Mouse (Mus musculus) stomach, embryonic 14.5 days (tissue): ENCODE measurements around the gene Cd81. TPM values are rescaled to one million over a fixed set of nuclear protein-coding genes. Genes with fewer than 3 reads are reported as not detected.

Source experiments
- ATAC-seq: fragments of 200-750 bp; cut with Nextera tagmentation; 2 replicates; pipeline ENCODE4 v1.8.0; 2017; ENCODE audit warnings: low read depth, moderate TSS enrichment; ENCODE audit not compliant: insufficient number of reproducible peaks, insufficient read depth, low FRiP score
- H3K27ac ChIP-seq: fragments of 300-500 bp; sonication (generic); 2 replicates; pipeline ENCODE4 v1.5.1; 2014; ENCODE audit warnings: mild to moderate bottlenecking, low read length, moderate library complexity, mixed read lengths
- H3K27me3 ChIP-seq: fragments of 300-500 bp; sonication (generic); 2 replicates; pipeline ENCODE4 v1.6.1; 2014; ENCODE audit warnings: low read length, control low read depth, mixed read lengths; ENCODE audit not compliant: control insufficient read depth, insufficient read depth
- H3K36me3 ChIP-seq: fragments of 300-500 bp; sonication (generic); 2 replicates; pipeline ENCODE4 v1.6.1; 2014; ENCODE audit warnings: mild to moderate bottlenecking, control low read depth, low read length, moderate library complexity, mixed read lengths; ENCODE audit not compliant: control insufficient read depth, insufficient read depth
- H3K4me1 ChIP-seq: fragments of 300-500 bp; sonication (generic); 2 replicates; pipeline ENCODE4 v1.6.1; 2014; ENCODE audit warnings: low read length, control low read depth, mixed read lengths; ENCODE audit not compliant: control insufficient read depth, insufficient read depth
- H3K4me2 ChIP-seq: fragments of 300-500 bp; sonication (generic); replicated peaks from 2 replicates; pipeline ENCODE4 v1.6.1; 2014; ENCODE audit warnings: low read depth, low read length, control low read depth
- H3K4me3 ChIP-seq: fragments of 300-500 bp; sonication (generic); 2 replicates; pipeline ENCODE4 v1.5.1; 2014; ENCODE audit warnings: low read depth, low read length, control low read depth
- H3K9ac ChIP-seq: fragments of 300-500 bp; sonication (generic); replicated peaks from 2 replicates; pipeline ENCODE4 v1.6.1; 2014; ENCODE audit warnings: low read depth, mild to moderate bottlenecking, control low read depth, low read length, moderate library complexity, mixed read lengths
- H3K9me3 ChIP-seq: fragments of 300-500 bp; sonication (generic); 2 replicates; pipeline ENCODE4 v1.6.1; 2016; ENCODE audit warnings: low read depth, low read length, control low read depth; ENCODE audit not compliant: control insufficient read depth
- WGBS: fragments of 180-500 bp; shearing (Covaris S2); extraction: QIAGEN DNeasy Blood & Tissue Kit; methylation state at CpG from one replicate; pipeline ENCODE4 v1.1.7; 2014; 5-methylcytosine and 5-hydroxymethylcytosine counted together
- polyA plus RNA-seq: library from polyadenylated mRNA; unstranded; fragments of >200 nt; fragmentation: Nextera tagmentation; extraction: Ambion mirVana; gene quantifications from 2 replicates; pipeline ENCODE4 v1.2.1, GENCODE M21; 2014

The Cd81 gene
- polyA plus RNA-seq, 1 experiment from 2014 or later: 725 TPM

DNA sequence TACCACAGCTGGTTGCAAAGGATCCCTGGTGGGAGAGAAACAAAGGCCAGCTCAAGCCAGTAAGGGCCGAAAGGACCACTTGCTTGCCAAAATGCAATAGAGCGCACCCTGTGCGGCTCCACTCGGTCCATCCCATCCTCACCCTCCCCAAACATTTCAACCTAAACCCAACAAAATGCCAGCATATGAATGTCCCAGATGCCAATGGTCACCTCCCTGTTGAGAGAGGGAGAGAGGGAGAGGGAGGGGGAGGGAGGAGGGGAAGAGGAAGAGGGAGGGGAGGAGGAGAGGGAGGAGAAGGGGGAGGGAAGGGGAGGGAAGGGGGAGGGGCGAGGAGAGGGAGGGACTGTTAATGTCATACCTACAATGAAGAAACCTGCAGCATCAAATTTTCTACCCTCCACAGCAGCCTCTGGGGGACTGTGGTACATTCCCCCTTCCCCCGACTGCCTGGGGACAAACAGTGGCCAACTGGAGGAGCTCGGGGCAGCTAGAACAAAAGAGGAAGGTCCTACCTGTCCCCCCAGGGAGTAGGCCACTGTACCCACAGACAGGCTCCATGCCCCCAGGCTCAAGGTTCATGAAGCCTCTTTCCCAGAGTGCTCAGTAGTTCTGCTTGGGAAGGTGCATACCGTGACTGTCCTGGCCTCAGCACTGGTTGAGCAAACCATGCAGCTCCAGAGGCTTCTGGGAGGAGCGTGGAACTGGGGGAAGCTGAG, 36.0 kb upstream of the Cd81 start:
- no peak overlapping the region for H3K4me2 ChIP-seq
- ATAC-seq: peak; percentile 23
- no peak overlapping the region for H3K4me3 ChIP-seq
- 47% methylated on average over 9 of the region's 9 CpGs for WGBS
- H3K36me3 ChIP-seq: no peaks in the 10 kb centered on the region
- H3K27ac ChIP-seq: peak overlapping the region; percentile 79; the same call in 1 of the 2 replicates
- H3K4me1 ChIP-seq: peaks cover 45% of the 10 kb centered on the region
- H3K9me3 ChIP-seq: no peaks in the 10 kb centered on the region
- no peaks in the 10 kb centered on the region for H3K27me3 ChIP-seq
- H3K9ac ChIP-seq: no peak overlapping the region

DNA sequence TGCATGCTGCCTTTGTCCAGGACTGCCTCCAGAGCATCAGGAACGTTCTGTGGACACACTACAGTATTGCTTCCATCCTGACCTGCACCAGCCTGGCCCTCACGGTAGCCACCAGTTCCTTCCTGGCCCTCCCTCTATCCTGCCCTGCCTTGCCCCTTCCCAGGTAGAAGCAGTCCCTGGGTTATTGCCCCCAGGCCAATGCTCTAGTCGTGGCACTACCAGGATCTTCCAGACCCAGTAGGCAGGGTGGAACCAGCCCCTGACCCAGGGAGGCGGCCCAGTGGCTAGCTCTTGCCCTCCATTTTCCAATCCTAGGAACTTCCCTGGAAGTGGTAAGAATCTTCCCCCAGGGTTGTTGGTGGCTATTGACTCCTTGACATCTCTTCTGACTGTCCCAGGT, 35.4 kb upstream of the Cd81 start:
- no peak for ATAC-seq
- Histone ChIP-seq H3K27me3 (no peaks in the 10 kb centered on the region), H3K36me3 (no peaks in the 10 kb centered on the region), H3K4me3 (no peak overlapping the region), H3K27ac (peak overlapping the region; percentile 79; the same call in 1 of the 2 replicates), H3K9me3 (no peaks in the 10 kb centered on the region), H3K9ac (no peak overlapping the region), H3K4me2 (no peak overlapping the region), H3K4me1 (peaks cover 40% of the 10 kb centered on the region)
- WGBS: 79% methylated on average over 4 of the region's 4 CpGs

DNA sequence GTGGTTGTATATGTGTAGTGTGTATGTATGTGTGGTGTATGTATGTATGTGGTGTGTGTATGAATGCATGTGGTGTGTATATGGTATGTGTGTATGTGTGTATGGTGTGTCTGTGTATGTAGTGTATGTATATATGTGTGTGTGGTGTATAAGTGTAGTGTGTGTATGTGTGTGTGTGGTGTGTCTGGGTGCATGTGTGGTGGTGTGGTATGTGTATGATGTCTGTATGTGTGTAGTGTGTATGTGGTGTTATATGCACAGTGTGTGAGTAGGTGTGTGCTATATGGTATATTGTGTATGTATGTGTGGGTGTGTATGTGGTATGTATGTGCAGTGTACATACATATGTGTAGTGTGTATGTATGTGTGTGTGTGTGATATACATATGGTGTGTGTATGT, 32.5 kb upstream of the Cd81 start:
- Histone ChIP-seq H3K27me3 (no peaks in the 10 kb centered on the region), H3K4me1 (peaks cover 25% of the 10 kb centered on the region), H3K9me3 (no peaks in the 10 kb centered on the region), H3K36me3 (no peaks in the 10 kb centered on the region), H3K4me3 (no peak overlapping the region), H3K4me2 (no peak overlapping the region), H3K27ac (no peak overlapping the region), H3K9ac (no peak overlapping the region)
- no peak for ATAC-seq

DNA sequence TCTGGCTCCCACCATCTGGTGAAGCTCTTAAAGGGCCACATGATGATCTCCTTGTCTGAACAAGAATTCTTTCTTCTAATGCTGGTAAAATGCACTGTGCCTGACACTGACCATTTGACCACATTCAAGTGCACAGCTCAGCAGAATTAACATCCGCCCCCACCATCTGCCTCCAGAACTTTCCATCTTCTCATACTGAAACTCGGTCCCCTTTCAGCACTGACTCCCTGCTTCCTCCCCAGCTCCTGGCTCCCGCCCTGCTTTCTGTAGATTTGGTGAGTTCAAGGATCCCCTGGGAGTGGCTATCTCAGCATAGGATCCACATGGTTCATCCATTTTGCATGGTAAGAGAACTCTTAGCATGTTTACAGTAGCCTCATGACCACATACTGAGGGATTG, 31.8 kb upstream of the Cd81 start:
- Histone ChIP-seq H3K9me3 (no peaks in the 10 kb centered on the region), H3K27ac (no peak overlapping the region), H3K4me3 (no peak overlapping the region), H3K4me1 (peaks cover 17% of the 10 kb centered on the region), H3K36me3 (no peaks in the 10 kb centered on the region), H3K9ac (no peak overlapping the region), H3K27me3 (no peaks in the 10 kb centered on the region), H3K4me2 (no peak overlapping the region)
- WGBS: 76% methylated on average over 3 of the region's 3 CpGs
- no peak for ATAC-seq

DNA sequence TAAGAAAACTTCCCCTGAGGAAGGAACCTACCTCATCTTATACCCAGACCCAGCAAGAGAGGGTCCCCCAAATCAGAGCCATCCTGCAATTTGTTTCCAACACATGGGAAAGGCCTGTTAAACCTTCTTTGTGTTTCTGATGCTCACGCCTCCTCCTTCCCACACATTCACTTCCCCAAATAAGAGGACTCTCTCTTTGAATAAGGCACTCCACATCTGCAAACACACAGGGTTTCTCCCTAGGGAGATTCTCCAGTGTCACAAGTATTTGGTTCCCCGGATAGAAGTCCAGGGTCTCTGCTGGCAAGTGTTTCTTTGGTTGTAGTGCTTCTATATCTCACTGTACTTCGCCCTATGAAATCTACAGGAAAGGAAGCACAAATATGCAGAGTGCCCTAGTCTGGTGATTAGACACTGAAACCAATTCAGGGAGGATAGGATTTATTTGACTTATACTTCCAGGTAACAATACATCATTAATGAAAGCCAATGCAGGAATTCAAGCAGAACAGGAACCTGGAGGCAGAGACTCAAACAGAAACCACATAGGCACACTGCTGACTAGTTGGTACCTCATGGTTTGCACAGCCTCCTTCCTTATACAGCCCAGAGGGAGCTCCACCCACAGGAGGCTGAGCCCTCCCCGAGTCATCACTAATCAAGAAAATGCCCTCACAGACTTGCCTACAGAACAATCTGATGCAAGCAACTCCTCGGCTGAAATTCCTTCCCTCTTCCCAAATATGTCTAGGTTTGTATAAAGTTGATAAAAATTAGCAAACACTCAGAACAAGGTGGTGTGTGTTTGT, 31.0 kb upstream of the Cd81 start:
- Histone ChIP-seq H3K27ac (0 out of 2 replicates have a peak overlapping the region, but pooled peaks have one; percentile 15), H3K4me1 (peaks cover 9% of the 10 kb centered on the region), H3K9ac (no peak overlapping the region), H3K9me3 (no peaks in the 10 kb centered on the region), H3K27me3 (no peaks in the 10 kb centered on the region), H3K36me3 (no peaks in the 10 kb centered on the region), H3K4me2 (no peak overlapping the region), H3K4me3 (no peak overlapping the region)
- ATAC-seq: no peak
- WGBS: 51% methylated on average over 5 of the region's 5 CpGs

DNA sequence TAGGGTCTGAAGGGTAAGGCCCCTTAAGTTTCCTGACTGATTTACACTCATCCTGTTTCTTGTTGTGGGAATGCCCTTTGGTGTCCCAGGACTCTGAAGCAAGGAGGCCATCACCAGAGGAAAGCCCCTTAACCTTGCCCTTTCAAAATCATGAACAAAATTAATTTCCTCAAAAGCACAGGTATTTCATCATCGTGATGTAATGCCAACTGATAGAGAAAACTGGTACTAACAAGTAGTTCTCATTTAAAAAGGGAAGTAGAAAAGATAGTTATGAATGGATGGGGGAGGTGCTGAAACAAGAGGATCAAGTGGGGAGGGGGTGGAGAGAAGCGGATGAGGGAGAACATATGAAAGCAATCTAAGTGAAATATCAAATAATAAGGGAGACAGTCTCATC, 29.0 kb upstream of the Cd81 start:
- no peak overlapping the region for H3K27ac ChIP-seq
- ATAC-seq: no peak
- no peaks in the 10 kb centered on the region for H3K36me3 ChIP-seq
- H3K9ac ChIP-seq: no peak overlapping the region
- no peaks in the 10 kb centered on the region for H3K27me3 ChIP-seq
- H3K4me1 ChIP-seq: peaks cover 8% of the 10 kb centered on the region
- no peak overlapping the region for H3K4me3 ChIP-seq
- no peaks in the 10 kb centered on the region for H3K9me3 ChIP-seq
- WGBS: 87% methylated on average over 2 of the region's 2 CpGs
- H3K4me2 ChIP-seq: no peak overlapping the region

DNA sequence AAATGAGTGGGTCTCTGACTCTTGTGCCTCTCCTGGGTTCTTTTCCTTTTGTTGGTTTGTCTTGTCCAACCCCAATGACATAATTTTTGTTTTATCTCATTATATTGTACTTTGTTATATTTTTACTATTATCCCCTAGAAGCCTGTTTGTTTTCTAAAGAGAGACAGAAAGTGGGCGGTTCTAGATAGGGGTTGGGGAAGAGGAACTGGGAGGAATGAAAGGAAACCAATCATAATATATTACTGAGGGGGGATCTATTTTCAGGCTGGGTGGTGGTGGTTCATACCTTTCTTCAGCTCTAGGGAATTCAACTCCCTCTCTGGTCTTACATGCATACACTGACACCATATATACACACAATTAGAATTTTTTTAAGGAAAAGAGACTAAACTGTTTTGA, 28.2 kb upstream of the Cd81 start:
- H3K4me1 ChIP-seq: peaks cover 8% of the 10 kb centered on the region
- no peak overlapping the region for H3K9ac ChIP-seq
- WGBS: 89% methylated on average over 1 of the region's 1 CpGs
- no peak for ATAC-seq
- H3K36me3 ChIP-seq: no peaks in the 10 kb centered on the region
- no peaks in the 10 kb centered on the region for H3K27me3 ChIP-seq
- no peak overlapping the region for H3K27ac ChIP-seq
- no peak overlapping the region for H3K4me2 ChIP-seq
- no peak overlapping the region for H3K4me3 ChIP-seq
- no peaks in the 10 kb centered on the region for H3K9me3 ChIP-seq

DNA sequence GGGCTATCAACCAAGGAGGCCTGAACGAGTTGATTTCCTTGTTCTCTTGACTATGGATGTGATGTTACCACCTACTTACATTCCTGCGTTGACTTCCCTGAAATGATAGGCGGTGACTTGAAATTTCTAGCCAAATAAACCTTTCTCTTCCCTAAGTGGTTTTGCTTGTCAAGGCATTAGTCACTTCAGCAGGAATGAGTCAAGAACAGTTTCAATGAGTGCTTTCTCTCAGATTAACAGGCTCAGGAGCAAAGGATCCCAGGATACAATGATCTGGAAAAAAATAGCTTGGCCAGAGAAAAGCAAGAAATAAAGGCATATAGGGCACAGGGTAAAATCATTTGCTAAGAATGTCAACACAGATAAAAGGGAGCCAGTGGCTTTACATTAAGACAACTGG, 27.0 kb upstream of the Cd81 start:
- no peaks in the 10 kb centered on the region for H3K36me3 ChIP-seq
- no peak overlapping the region for H3K9ac ChIP-seq
- H3K27me3 ChIP-seq: no peaks in the 10 kb centered on the region
- no peak for ATAC-seq
- peaks cover 8% of the 10 kb centered on the region for H3K4me1 ChIP-seq
- H3K4me3 ChIP-seq: no peak overlapping the region
- H3K4me2 ChIP-seq: no peak overlapping the region
- H3K27ac ChIP-seq: no peak overlapping the region
- 84% methylated on average over 3 of the region's 3 CpGs for WGBS
- H3K9me3 ChIP-seq: no peaks in the 10 kb centered on the region
